Mouse (Mus musculus): ENCODE data around the gene Ypel2.
"Not testable (repeated sequence)": the region's sequence is repeated elsewhere in the genome, so short reads cannot be mapped to it uniquely, and the experiment has no call there.

Gene Ypel2

DNA sequence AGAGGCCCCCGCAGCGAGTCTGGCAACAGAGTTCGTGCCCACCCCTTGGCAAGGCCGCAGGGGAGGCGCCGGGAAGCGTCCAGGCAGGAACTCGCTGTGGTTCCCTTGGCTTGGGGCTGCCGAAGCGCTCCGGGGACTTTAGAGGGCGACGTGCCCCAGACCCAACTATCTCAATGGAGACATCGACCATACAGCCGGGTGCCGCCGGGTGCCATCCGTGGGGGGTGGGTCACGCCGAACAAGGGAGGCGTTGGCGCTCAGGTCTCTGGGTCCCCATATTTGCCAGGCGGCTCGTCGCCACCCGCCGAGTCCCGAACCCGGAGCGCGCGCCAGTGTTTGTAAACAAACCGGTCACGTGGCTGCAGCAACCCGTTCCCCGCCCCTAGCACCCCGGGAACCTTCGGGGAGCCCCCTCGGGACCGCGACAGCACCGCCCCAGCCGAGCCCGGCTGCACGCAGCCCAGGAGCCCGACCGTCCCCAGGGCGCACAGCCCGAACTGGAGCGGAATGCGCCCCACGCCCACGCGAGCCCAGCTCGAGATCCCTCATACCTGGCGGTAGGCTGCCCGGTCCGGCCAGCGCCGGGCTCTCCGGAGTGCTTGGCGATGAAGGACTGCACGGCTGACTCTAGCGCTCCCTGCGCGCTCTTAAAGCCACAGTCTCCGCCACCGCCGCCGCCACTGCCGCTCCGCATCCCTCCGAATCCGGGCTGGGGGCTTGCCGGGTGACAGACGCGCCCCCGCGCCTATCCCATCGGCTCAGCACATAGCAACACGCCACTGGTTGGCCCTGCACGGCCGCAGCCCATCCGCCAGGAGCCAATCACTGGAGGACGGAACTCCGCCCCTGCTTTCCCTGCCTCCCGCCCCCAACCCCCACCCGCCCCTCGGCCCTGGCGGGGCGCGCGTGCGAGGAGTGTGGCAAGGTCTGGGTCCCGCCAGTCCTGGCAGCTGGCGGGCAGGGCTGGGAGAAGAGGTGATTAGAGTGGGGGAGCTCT, at the start of gene Ypel2:
Gene Ypel2 (minus strand): TSS at position 667 of the 997 bp plus-strand sequence.
- in situ Hi-C loops (cut with MboI), result no loop called here

DNA sequence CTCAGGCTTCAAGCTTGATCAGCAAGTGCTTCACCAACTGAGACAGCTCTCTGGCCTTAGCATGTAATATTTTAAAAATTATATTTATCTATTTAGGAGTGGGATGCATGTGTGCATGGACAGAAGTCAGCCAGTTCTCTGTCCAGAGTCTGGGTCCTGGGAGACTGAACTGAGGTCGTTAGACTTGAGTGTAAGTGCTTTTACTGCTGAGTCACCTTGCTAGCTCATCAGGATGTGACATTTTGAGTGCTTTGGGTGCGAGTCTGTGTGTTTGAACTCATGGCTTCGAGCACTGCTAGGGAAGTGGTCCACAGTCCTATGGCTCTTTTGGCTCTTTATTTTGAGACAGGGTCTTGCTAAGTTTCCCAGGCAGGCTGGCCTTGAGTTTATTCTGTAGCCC, 49.5 kb upstream of the Ypel2 start:
- in situ Hi-C loops (cut with MboI), result no loop called here

DNA sequence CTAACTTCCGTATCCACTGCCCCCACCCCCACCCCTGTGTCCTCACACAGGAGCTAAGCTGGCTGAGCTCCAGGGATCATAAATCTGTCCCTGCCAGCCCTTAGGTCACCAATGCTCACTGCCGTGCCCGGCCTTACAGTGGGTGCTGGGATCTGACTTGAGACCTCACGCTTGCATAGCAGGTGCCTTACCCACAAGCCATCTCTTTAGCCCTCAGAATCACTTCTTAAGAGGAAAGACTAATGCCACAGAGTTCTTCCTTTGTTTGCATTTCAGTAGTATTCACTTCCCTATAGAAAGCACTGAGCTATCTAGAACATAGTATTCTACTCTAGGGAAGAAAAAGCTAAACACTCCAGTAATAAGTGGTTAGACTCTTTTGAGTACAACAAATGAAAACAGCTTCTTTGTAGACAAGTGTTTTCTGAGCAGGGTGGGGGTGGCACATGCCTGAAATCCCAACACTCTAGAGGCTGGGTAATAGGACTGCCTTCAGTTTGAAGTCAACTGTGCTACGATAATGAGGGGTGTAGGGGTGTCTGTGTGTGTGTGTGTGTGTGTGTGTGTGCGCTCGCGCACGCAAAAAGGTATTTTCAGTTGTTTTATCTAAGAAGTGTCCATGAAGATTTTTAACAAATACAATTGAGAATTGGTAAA, 45.9 kb upstream of the Ypel2 start:
- in situ Hi-C loops (cut with MboI), result no loop called here

DNA sequence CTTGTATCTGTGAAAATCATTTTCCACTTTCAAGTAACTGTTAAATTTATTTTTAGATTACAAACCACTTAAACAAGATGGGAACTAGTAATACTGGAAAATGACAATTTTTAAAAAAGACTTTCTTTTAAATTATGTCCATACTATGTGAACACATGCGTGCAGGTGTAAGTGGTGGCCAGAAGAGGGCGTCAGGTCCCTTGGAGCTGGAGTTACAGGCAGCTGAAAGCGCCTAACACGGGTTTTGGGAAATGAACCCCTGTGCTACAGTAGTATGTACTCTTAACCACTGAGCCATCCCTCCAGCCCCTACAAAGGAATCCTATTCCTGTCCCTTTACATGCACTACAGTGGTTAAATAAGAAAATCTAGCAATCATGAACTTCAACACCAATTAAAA, 42.7 kb upstream of the Ypel2 start:
- in situ Hi-C loops (cut with MboI), result no loop called here

DNA sequence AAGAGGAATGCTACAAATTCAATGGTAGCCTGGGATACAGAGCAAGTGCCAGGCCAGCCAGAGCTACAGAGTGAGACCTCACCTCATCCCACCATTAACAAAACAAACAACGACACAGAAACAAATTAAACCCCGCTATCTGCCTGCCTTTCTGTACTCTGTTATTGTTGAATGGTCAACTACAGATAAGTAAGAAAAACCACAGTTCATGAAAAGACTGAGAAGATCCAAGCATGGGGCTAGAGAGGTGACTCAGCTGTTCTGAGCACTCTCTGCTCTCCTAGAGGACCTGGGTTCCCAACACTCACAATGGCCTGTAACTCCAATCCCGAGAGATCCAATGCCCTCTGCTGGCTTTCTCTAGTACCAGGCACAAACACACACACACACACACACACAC, 34.7 kb upstream of the Ypel2 start:
- in situ Hi-C loops (cut with MboI), result no loop called here

DNA sequence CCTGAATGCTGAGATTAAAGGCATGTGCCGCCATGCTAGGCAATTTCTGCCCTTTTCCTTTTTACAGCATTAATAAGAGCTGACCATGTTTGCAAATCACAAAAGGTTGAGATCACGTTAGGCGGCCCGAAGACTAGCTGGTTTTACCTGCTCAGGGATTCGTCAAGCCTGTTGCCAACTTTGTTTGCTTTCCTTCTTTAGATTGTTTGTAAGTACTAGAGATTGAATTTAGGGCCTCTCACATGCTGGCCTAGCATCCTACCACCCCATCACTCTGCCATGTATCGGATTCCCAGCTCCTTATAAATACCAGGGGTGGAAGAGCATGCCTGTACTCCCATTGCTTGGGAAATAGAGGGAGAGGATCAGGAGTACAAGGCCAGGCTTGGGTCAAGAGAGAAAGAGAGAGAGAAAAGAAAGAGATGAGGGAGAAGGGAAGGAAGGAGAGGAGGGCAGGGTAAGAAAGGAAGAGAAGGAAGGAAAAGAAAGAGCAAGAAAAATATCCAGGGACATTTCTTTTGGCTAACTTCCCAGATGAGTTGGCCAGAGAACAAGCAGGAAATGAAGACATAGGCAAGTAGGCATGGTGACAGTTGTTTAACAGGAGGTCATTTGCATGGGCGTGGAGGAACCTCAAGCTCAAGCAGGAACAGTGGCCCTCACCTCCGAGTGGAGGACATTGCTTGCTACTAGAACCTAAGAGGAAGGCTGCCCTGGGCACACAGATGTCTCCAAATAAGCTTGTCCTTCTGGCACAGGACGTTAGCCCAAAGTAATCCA, 32.8 kb upstream of the Ypel2 start:
- in situ Hi-C loops (cut with MboI), result no loop called here

DNA sequence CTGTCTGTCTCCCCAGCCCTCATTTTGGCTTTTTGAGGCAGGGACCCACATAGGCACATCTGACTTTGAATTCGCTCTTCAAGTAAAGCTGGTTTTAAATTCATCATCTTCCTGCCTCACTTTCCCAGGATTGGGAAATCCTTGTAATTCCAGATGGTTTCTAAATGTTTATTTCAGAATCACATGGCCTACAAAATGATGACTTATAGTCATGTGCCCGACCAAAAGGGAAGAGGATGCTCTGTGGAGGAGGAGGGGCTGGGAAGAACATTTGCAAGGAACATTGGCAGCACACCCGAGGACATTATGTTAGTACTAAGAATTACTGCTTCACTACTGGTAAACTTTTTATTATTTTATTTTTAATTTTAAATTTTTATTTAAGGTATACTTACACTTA, 31.8 kb upstream of the Ypel2 start:
- in situ Hi-C loops (cut with MboI), result no loop called here

DNA sequence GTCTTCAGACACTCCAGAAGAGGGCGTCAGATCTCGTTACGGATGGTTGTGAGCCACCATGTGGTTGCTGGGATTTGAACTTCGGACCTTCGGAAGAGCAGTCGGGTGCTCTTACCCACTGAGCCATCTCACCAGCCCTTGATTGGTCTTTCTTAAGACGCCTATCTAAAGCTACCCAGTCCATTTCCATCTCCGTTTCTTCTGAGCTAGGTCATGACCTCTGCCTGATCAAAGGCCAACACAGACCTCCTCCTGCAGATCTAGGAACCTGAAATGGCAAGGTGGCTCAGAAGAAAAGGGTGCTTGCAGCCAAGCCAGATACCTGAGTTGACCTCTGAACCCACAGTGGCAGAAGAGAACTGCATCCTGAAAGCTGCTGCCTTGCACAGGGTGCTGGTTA, 29.7 kb upstream of the Ypel2 start:
- in situ Hi-C loops (cut with MboI), result not testable (repeated sequence)

DNA sequence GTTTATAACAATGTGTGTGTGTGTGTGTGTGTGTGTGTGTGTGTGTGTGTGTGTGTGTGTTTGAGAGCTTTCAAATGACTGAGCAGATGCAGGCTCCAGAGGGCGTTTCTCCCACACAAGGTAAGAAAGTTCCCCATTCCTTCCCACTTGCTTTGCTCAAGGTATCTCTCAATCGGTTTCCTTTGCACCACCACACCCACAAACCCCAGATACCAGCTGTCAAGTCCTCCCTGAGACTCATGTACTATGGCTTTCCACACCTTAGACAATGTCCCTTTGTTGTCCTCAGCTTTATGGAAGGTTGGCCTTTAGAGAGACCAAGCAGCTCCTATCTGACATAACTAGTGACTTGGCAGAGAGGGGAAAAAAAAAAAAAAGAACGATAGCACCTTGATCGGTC, 29.3 kb upstream of the Ypel2 start:
- in situ Hi-C loops (cut with MboI), result no loop called here

DNA sequence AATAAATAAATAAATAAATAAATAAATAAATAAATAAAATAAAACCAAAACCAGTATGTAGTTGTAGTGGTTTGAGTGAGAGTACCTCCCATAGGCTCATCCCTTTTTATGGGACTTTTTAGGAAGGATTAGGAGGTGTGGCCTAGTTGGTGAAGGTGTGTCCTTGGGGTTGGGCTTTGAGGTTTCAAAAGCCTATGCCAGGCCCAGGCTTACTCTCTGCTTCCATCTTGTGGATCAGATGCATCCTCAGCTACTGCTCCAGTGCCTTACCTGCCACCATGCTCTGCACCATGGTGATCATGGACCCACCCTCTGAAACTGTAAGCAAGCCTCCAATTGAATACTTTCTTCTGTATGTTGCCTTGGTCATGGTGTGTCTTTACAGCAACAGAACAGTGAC, 28.0 kb upstream of the Ypel2 start:
- in situ Hi-C loops (cut with MboI), result no loop called here

DNA sequence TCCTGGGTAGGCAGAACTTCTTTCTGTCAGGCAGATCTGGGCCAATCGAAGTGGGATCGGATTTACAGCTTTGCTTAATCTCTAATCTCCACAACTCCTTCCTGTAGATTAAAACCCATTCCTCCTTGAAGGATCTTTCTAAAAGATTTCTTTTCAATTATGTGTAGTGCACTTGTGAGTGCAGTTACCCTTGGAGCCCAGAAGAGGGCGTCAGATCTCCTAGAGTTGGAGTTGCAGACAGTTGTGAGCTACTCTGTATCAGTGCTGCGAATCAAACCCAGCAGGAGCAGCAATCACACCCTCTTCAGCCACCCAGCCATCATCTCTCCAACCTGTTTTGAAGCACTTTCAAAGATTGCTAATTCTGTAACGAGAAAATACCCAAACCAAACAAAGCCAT, 26.9 kb upstream of the Ypel2 start:
- in situ Hi-C loops (cut with MboI), result no loop called here

DNA sequence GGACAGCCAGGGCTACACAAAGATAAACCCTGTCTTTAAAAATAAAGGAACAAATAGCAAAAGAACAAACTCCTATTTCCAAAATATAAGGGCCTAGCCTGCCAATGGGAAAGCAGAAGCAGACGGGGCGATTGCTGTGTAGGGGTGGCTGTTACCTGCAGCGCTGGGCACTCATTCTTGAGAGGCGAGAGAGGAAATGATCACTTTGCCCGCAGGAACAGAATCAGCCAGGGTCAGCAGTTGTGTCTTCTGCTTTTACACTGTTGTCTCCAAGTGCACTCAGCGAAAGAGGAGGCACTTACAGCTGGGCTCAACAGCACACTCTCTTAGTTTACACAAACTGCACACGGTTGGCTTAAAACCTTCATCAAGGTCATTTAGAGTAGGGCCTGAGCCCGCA, 25.9 kb upstream of the Ypel2 start:
- in situ Hi-C loops (cut with MboI), result no loop called here

DNA sequence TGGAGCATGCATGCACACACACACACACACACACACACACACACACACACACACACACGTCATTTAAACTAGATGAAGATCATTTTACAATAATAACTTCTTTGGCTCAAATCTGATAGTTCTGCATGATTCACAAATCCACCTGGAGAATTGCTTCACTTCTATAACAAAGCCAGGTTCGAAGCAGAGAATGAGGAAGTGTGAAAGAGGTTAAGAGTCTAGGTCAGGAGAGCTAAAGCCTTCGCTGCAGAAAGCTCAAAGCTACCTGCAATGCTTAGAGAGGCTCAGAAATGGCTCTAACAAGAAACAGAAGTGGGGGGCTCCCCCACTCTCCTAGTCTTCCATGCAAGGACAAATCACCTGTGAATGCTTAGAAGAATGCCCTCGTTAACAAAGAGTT, 24.6 kb upstream of the Ypel2 start:
- in situ Hi-C loops (cut with MboI), result no loop called here

DNA sequence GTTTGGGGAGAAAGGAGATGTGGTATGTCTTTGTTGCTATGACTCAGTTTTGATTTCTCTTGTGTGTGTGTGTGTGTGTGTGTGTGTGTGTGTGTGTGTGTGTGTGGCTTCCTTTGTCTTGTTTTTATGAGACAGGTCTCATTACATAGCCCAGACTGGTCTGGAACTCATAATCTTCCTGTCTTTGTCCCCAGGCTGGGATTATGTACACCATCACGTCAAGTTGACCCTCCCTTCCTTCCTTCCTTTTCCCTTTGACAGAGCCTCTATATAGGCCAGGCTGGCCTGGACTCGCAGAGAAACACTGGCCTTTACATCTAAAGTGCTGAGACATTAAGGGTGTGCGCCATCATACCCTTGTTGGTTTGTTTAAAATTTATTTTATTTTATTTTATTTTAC, 22.2 kb upstream of the Ypel2 start:
- in situ Hi-C loops (cut with MboI), result no loop called here

DNA sequence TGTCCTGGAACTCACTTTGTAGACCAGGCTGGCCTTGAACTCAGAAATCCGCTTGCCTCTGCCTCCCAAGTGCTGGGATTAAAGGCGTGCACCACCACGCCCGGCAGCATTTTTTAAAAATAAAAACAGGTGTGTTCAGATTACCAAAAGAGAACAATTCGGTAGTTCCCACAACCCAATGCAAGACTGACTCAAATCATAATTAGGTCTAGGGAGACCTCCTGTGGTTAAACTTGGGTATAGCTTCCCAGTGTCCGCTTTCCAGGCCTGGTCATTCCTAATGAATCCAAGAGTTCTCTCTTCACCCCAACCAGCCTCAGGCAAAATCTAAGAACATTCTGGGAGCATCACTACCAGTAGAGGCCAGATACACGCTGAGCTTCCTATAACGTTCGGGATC, 17.0 kb upstream of the Ypel2 start:
- in situ Hi-C loops (cut with MboI), result no loop called here

DNA sequence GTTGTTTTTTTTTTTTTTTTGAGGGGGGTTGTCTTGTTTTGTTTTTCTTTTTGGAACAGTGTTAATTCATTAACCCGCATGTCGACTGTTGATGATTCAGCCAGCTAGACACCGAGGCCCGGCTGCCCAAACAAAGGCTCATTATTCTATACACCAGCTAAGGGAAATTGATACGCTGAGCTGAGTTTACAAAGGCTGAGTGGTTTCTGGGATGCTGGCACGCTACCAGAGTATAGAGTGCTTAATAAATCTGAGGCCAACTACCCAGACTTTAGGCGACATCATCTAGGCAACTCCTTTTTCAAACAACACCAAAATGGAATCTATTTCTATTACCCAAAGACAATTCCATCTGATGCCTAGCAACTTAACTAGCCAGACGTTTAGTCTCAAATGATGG, 13.9 kb upstream of the Ypel2 start:
- in situ Hi-C loops (cut with MboI), result no loop called here

DNA sequence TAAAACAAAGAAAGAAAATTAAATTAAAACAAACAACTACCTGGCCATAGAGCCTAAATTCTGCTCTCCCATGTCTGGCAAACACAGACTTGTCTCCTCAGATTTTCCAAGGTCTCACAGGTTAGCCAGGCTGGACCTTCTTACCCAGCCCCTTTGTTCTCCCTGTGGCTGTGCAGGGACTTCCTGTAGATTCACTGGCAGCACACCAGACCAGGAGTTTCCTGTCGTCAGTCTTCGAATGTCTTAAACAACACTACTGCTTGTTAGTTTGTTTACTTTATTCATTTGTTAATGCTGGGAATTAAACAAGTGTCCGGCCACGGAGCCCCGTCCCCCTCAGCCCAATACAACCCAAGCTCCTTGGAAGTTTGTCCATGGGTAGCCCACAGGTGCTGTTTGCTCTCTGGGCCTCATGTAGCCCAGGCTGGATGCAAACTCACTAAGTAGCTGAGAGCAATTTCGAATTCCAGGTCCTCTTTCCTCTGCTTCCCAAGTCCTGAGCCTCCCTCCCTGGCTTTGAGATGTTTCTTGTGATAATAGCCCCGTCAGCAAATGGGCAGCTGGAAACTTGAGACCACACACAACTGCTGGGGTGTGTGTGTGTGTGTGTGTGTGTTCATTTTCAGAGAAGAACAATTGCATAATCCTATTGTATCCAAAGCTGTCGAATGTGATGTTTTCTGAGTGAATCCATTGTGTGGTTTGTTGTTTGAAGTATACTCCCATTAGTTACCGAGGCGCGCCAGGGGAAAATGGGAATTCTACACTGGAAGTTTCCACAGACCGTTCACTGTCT, 11.7 kb upstream of the Ypel2 start:
- in situ Hi-C loops (cut with MboI), result no loop called here

DNA sequence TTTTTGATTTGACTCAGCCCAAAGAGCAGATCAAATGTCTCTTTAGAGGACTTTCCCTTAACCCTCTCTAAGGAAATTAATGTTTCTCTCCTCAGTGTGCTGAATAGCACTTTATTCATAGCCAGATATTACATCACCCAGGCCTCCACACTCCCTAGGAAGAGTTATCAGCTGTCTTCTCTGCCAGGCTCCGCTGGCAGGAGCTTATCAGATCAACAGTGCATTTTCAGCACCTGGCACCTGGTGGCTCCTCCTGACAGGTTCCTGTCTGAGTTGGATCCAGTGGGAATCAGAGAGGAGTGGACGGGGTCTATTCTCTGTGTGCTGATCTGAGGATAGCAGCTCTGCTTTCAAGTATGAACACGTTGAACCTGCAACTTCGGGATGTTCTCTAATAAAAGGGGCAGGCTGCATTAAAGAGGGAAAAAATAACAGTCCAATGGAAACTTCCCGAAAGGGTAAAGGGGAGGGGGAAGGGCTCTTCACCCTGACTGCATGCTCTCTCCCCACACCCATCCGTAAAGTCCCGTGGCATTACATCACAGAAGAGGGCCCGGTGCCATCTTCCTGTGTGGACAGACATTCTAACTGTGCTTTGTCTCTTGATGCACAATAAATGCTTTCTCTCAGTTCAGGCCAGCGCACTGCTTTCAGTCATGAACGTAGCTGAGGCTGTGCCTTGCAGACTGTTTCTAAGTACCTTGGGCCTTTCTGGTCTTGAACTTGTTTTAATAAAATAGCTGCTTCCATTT, 8.7 kb upstream of the Ypel2 start:
- in situ Hi-C loops (cut with MboI), result no loop called here

DNA sequence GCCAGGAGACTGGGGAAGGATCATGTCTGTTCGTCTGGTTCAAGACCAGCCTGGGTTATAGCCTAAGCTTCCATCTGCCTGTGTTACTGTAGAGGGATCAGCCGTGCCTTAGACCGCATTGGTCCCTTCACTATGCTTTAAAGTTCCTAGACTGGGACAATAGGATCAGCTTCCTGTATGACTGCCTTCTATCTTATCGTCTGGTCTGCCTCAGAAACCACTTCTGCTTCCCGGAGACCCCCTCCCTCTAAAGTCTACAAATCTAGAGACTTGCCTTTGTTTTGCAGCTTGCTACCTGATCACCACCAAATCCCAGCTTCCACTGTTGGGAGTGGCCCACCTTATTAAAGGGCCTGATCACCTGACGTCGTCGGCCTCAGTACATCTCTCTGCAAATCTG, 7.7 kb upstream of the Ypel2 start:
- in situ Hi-C loops (cut with MboI), result no loop called here

DNA sequence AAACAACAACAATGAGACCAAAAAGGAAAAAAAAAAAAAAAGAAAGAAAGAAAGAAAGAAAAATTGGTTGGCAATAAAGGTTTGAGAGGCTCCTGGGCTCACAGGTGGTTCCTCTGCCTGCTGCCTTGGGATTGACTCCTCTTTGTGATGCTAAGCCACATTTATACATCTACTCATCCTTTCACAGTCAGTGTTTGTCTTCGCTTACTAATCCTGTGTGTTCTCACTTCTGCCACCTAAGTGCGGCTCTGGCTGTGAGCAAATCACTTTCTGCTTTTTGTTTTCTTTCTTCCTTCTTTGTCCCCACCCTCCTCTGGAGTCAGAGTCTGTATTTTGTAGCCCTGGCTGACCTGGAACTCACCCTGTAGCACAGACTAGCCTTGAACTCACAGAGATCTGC, 2.8 kb upstream of the Ypel2 start:
- in situ Hi-C loops (cut with MboI), result no loop called here

DNA sequence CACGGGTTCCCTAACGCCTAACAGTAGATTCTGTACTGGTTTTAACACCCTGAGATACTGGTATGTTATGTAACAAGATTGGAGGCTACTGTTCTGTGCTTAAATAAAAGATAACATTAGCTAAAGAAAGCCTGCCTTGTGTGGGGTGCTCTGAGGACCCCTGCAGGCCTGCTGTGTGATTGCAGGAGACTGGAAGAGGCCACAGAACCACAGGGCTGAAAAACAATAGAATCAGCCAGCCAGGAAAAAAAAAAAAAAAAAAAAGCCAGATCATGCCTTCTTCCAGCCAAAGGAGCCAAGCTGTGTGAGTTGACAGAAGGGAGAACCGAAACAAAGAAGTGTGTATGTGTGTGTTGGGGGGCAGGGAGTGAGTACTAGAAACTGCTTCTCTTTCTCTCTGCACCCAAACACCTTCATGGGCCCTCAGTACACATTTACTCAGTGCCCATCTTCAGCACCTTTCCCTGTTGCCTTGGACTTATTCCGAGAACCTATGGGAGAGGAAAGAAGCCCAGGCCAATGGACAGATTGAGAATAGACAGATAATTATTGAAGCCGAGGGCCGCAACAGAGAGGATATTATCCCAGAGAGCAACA, 2.2 kb upstream of the Ypel2 start:
- in situ Hi-C loops (cut with MboI), result no loop called here

Data from mature B cell (primary cell).